Mouse (Mus musculus) kidney, adult 2 months (tissue): ENCODE data around the gene Dcxr.

Experiments used
- CTCF ChIP-seq: fragments of 200-500 bp; conservative IDR thresholded peaks from 2 replicates; pipeline ENCODE4 v1.5.1; 2011; ENCODE audit warnings: low read depth, mild to moderate bottlenecking, control low read depth, low read length, moderate library complexity, mixed read lengths; ENCODE audit not compliant: insufficient read depth, insufficient read length
- POLR2A ChIP-seq: fragments of 200-500 bp; IDR thresholded peaks from one replicate; pipeline ENCODE4 v1.6.1; 2011; ENCODE audit warnings: low read depth, low read length, control low read depth

DNA sequence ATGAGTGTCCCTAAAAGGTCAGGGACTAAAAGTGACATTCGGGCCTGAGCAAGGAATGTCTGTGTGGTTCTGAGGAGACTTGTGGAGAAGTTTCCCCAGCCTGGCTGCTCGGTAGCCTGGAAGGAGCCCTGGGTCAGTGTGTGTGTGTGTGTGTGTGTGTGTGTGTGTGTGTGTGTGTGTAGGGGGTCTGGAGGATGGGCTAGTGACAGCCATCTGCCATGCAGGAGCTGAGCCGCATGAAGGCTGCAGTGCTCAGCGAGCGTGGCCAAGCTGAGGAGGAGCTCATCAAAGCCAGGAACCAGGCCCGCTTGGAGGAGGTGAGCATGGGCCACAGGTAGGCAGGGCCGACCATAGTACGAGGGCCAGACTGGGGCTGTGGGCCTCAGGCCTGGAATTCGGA is 7.8 kb downstream of the Dcxr start:
- no peak for TF ChIP-seq CTCF
- TF ChIP-seq POLR2A: no peak
